In genomic region chr15:96283141-96283540, GRCm38 (mm10) we compare ENCODE assay signal across 8 mouse cellular contexts. TPM values are rescaled to one million over a fixed set of nuclear protein-coding genes. Genes with fewer than 3 reads are reported as not detected.
DNase-seq lines count a peak whose midpoint lies in the region; ATAC-seq and TF ChIP-seq lines count a peak whose summit lies in the region.

No protein-coding gene starts in this region.

- H3K4me2 ChIP-seq in kidney, embryonic 14.5 days (replicated peaks; ENCODE audit: low read depth, low read length), result peak overlapping the region; percentile 75
- peak overlapping the region; percentile 87 for H3K4me2 ChIP-seq in embryonic facial prominence, embryonic 14.5 days (ENCODE audit: low read depth, low read length)
- peak overlapping the region; percentile 79 for H3K4me2 ChIP-seq in intestine, embryonic 14.5 days (ENCODE audit: low read length)
- H3K4me2 ChIP-seq in myocyte (ENCODE audit: low read depth), result peak overlapping the region; percentile 76

- 79% methylated on average over 8 of the region's 8 CpGs for WGBS in kidney, embryonic 14.5 days
- WGBS in embryonic facial prominence, embryonic 14.5 days, result 67% methylated on average over 8 of the region's 8 CpGs
- WGBS in intestine, embryonic 14.5 days, result 67% methylated on average over 8 of the region's 8 CpGs

- no peak overlapping the region for H3K9ac ChIP-seq in kidney, embryonic 14.5 days (ENCODE audit: low read depth, low read length)
- 0 out of 2 replicates have a peak overlapping the region, but pooled peaks have one; percentile 3 for H3K9ac ChIP-seq in embryonic facial prominence, embryonic 14.5 days (ENCODE audit: low read depth, low read length)
- H3K9ac ChIP-seq in intestine, embryonic 14.5 days (ENCODE audit: low read length), result no peak overlapping the region

- peaks cover 3% of the 10 kb centered on the region for H3K9me3 ChIP-seq in kidney, embryonic 14.5 days (ENCODE audit: control insufficient read depth, low read length)
- H3K9me3 ChIP-seq in embryonic facial prominence, embryonic 14.5 days (ENCODE audit: control insufficient read depth, low read length), result no peaks in the 10 kb centered on the region
- H3K9me3 ChIP-seq in intestine, embryonic 14.5 days (ENCODE audit: control insufficient read depth, low read length), result no peaks in the 10 kb centered on the region

- no peak for ATAC-seq in kidney, embryonic 14.5 days (ENCODE audit: low FRiP score, low TSS enrichment)
- ATAC-seq in embryonic facial prominence, embryonic 14.5 days (ENCODE audit: low read depth), result no peak
- ATAC-seq in intestine, embryonic 14.5 days (replicated peaks; ENCODE audit: low FRiP score, low TSS enrichment, low read depth), result no peak

- H3K36me3 ChIP-seq in kidney, embryonic 14.5 days (ENCODE audit: control insufficient read depth, insufficient read depth, low read length), result peaks cover 24% of the 10 kb centered on the region
- peaks cover 37% of the 10 kb centered on the region for H3K36me3 ChIP-seq in embryonic facial prominence, embryonic 14.5 days (ENCODE audit: control insufficient read depth, insufficient read depth, low read length)
- peaks cover 35% of the 10 kb centered on the region for H3K36me3 ChIP-seq in intestine, embryonic 14.5 days (ENCODE audit: control insufficient read depth, insufficient read depth, low read length)
- H3K36me3 ChIP-seq in myocyte (ENCODE audit: control insufficient read depth, insufficient read depth), result peaks cover 18% of the 10 kb centered on the region

- H3K4me1 ChIP-seq in kidney, embryonic 14.5 days (ENCODE audit: control insufficient read depth, insufficient read depth, low read length), result peaks cover 4% of the 10 kb centered on the region; the same call in 1 of the 2 replicates
- peaks cover 17% of the 10 kb centered on the region for H3K4me1 ChIP-seq in embryonic facial prominence, embryonic 14.5 days (ENCODE audit: control insufficient read depth, insufficient read depth, low read length)
- peaks cover 18% of the 10 kb centered on the region for H3K4me1 ChIP-seq in intestine, embryonic 14.5 days (replicated peaks; ENCODE audit: control insufficient read depth, insufficient read depth, low read length)

- H3K27me3 ChIP-seq in kidney, embryonic 14.5 days (ENCODE audit: control insufficient read depth, insufficient read depth, low read length), result no peaks in the 10 kb centered on the region
- H3K27me3 ChIP-seq in embryonic facial prominence, embryonic 14.5 days (replicated peaks; ENCODE audit: control insufficient read depth, insufficient read depth, low read length), result no peaks in the 10 kb centered on the region
- H3K27me3 ChIP-seq in intestine, embryonic 14.5 days (replicated peaks; ENCODE audit: control insufficient read depth, insufficient read depth, low read length), result no peaks in the 10 kb centered on the region
- no peaks in the 10 kb centered on the region for H3K27me3 ChIP-seq in myocyte (ENCODE audit: control insufficient read depth, insufficient read depth, insufficient read length)

- peak overlapping the region; percentile 96 for H3K4me3 ChIP-seq in kidney, embryonic 14.5 days (ENCODE audit: low read length)
- peak overlapping the region; percentile 90; the same call in 1 of the 2 replicates for H3K4me3 ChIP-seq in embryonic facial prominence, embryonic 14.5 days (ENCODE audit: low read depth, low read length)
- H3K4me3 ChIP-seq in intestine, embryonic 14.5 days (ENCODE audit: low read depth, low read length), result peak overlapping the region; percentile 78; the same call in 1 of the 2 replicates
- H3K4me3 ChIP-seq in myocyte, result peak overlapping the region; percentile 73

- H3ac ChIP-seq in myocyte (ENCODE audit: control insufficient read depth, insufficient read length), result no peak overlapping the region

- no peak for DNase-seq in kidney, adult 8-10 months
- DNase-seq in embryonic facial prominence, embryonic 14.5 days (ENCODE audit: low spot score), result no peak
- DNase-seq in intestine, embryonic 14.5 days (ENCODE audit: low spot score), result no peak
- no peak for DNase-seq in embryo, embryonic 10 days (ENCODE audit: low spot score)
- DNase-seq in gastrocnemius, postnatal 14 days, result no peak
- DNase-seq in Muller cell, postnatal 12 days (ENCODE audit: inconsistent ontology term), result no peak

- no peak for TF ChIP-seq POLR2A in myocyte (IDR thresholded peaks at IDR 0.05; ENCODE audit: insufficient read length, low read depth)

- no peak overlapping the region for H3K27ac ChIP-seq in kidney, embryonic 14.5 days (ENCODE audit: low read depth, low read length)
- H3K27ac ChIP-seq in embryonic facial prominence, embryonic 14.5 days (replicated peaks; ENCODE audit: low read depth, low read length), result no peak overlapping the region
- H3K27ac ChIP-seq in intestine, embryonic 14.5 days (ENCODE audit: low read depth), result no peak overlapping the region

- intact Hi-C loops in gastrocnemius, postnatal 14 days (cut with DNase I; ENCODE audit: low total_unique reads), result no loop called here

- peaks cover 66% of the 10 kb centered on the region for H3K79me2 ChIP-seq in myocyte (ENCODE audit: control insufficient read depth, insufficient read depth)

TF ChIP-seq in myocyte, 11 proteins besides CTCF, POLR2A, EP300 and RAD21:
- TF ChIP-seq USF1 (IDR thresholded peaks at IDR 0.05; ENCODE audit: low read depth) (no peak), CEBPB (IDR thresholded peaks at IDR 0.05; ENCODE audit: insufficient read depth, poor library complexity, severe bottlenecking) (no peak), TCF3 (IDR thresholded peaks at IDR 0.05; ENCODE audit: insufficient read length, low read depth) (no peak), POLR2AphosphoS2 (IDR thresholded peaks at IDR 0.05; ENCODE audit: insufficient read length, low read depth) (no peak), REST (IDR thresholded peaks at IDR 0.05; ENCODE audit: insufficient read depth, insufficient read length) (no peak), TCF12 (IDR thresholded peaks at IDR 0.05; ENCODE audit: insufficient read depth, poor library complexity, severe bottlenecking) (no peak), MAX (IDR thresholded peaks at IDR 0.05; ENCODE audit: low read depth) (no peak), E2F4 (IDR thresholded peaks at IDR 0.05; ENCODE audit: insufficient read depth) (no peak), MYOD1 (IDR thresholded peaks at IDR 0.05; ENCODE audit: control insufficient read depth in 1 of 3, insufficient read length in 2 of 3, low read depth in 2 of 3) (no peak), MYOG (IDR thresholded peaks at IDR 0.05; ENCODE audit: control insufficient read depth in 1 of 3, insufficient read depth in 1 of 3, insufficient read length in 2 of 3, low read depth in 2 of 3) (no peak), SRF (IDR thresholded peaks at IDR 0.05; ENCODE audit: control insufficient read depth, insufficient read length, low read depth) (no peak)
TF ChIP-seq in myocyte: peak in this region for 0.

RNA-seq across cellular contexts. Expression of gene Arid2, which starts 4.2 kb away (rescaled TPM):
- polyA plus RNA-seq in kidney, embryonic 14.5 days (2014; fragmentation: Nextera tagmentation; extraction: Ambion mirVana), result 33.2 and 36.0 TPM in 2 replicates
- polyA plus RNA-seq in embryonic facial prominence, embryonic 14.5 days (2014; fragmentation: Nextera tagmentation; extraction: Ambion mirVana), result 25.2 and 25.6 TPM in 2 replicates
- polyA plus RNA-seq in intestine, embryonic 14.5 days (2014; fragmentation: Nextera tagmentation; extraction: Ambion mirVana), result 28.1 and 31.1 TPM in 2 replicates
- 9.3 TPM for polyA plus RNA-seq in myocyte (2012; fragmentation: generic; extraction: Trizol)
- total RNA-seq in gastrocnemius, postnatal 14 days (2021), result 10 to 100 TPM; 19.0 to 20.3 TPM
